Mouse (Mus musculus): ENCODE results near the gene Gm9639.
"Not testable (repeated sequence)": the region's sequence is repeated elsewhere in the genome, so short reads cannot be mapped to it uniquely, and the experiment has no call there.

The Gm9639 gene

GRCm38 (mm10) chr10:77794976-77795375 is at the start of gene Gm9639:
TSS of gene Gm9639 (minus strand) at chr10:77795076.
- no peak for DNase-seq

- DNase-seq, result no peak
Measured at GRCm38 (mm10) chr10:77839006-77839405, 44.1 kb upstream of the Gm9639 start.

- DNase-seq, result peak; percentile 17
Measured at GRCm38 (mm10) chr10:77835647-77836046, 40.8 kb upstream of the Gm9639 start, which contains the start of gene Krtap10-10. TSS of gene Krtap10-10 (plus strand) at chr10:77835947.

GRCm38 (mm10) chr10:77826951-77827350 is 32.1 kb upstream of the Gm9639 start, which contains the start of gene Krtap10-4:
TSS of gene Krtap10-4 (minus strand) at chr10:77827095.
- DNase-seq, result no peak

GRCm38 (mm10) chr10:77819203-77819602 is 24.3 kb upstream of the Gm9639 start:
- DNase-seq, result no peak

GRCm38 (mm10) chr10:77818523-77818922 is 23.6 kb upstream of the Gm9639 start:
- DNase-seq, result no peak

GRCm38 (mm10) chr10:77815514-77815913 is 20.6 kb upstream of the Gm9639 start:
- no peak for DNase-seq

- no peak for DNase-seq
Measured at GRCm38 (mm10) chr10:77814382-77814781, 19.5 kb upstream of the Gm9639 start, which contains the start of gene Gm2696. TSS of gene Gm2696 (plus strand) at chr10:77814682.

GRCm38 (mm10) chr10:77811743-77812142 is 16.9 kb upstream of the Gm9639 start, which contains the start of gene Gm9507:
TSS of gene Gm9507 (minus strand) at chr10:77811843.
- no peak for DNase-seq

GRCm38 (mm10) chr10:77804095-77804494 is 9.2 kb upstream of the Gm9639 start:
- no peak for DNase-seq

- DNase-seq, result no peak
Measured at GRCm38 (mm10) chr10:77798921-77799508, 4.1 kb upstream of the Gm9639 start, which contains the start of gene Gm19668. TSS of gene Gm19668 (minus strand) at chr10:77799133.

GRCm38 (mm10) chr10:77798164-77798920 is 3.5 kb upstream of the Gm9639 start:
- not testable (repeated sequence) for DNase-seq

- no peak for DNase-seq
Measured at GRCm38 (mm10) chr10:77797677-77798076, 2.8 kb upstream of the Gm9639 start.

- DNase-seq, result no peak
Measured at GRCm38 (mm10) chr10:77788621-77789020, 6.3 kb downstream of the Gm9639 start.

GRCm38 (mm10) chr10:77787876-77788275 is 7.0 kb downstream of the Gm9639 start, which contains the start of gene Gm7137:
TSS of gene Gm7137 (minus strand) at chr10:77788200.
- peak; percentile 21 for DNase-seq

- DNase-seq, result not testable (repeated sequence)
Measured at GRCm38 (mm10) chr10:77783396-77783795, 11.5 kb downstream of the Gm9639 start.

- not testable (repeated sequence) for DNase-seq
Measured at GRCm38 (mm10) chr10:77782442-77782841, 12.4 kb downstream of the Gm9639 start, which contains the start of gene Gm3250. TSS of gene Gm3250 (minus strand) at chr10:77782542.

- not testable (repeated sequence) for DNase-seq
Measured at GRCm38 (mm10) chr10:77776844-77777243, 18.0 kb downstream of the Gm9639 start, which contains the start of gene Gm7138. TSS of gene Gm7138 (minus strand) at chr10:77776944.

GRCm38 (mm10) chr10:77772142-77772541 is 22.7 kb downstream of the Gm9639 start:
- not testable (repeated sequence) for DNase-seq

- not testable (repeated sequence) for DNase-seq
Measured at GRCm38 (mm10) chr10:77771225-77771624, 23.7 kb downstream of the Gm9639 start, which contains the start of gene Gm3238. TSS of gene Gm3238 (minus strand) at chr10:77771325.

- no peak for DNase-seq
Measured at GRCm38 (mm10) chr10:77769727-77770126, 25.1 kb downstream of the Gm9639 start.

- DNase-seq, result not testable (repeated sequence)
Measured at GRCm38 (mm10) chr10:77759582-77759981, 35.3 kb downstream of the Gm9639 start, which contains the start of gene Gm3233. TSS of gene Gm3233 (minus strand) at chr10:77759682.

- no peak for DNase-seq
Measured at GRCm38 (mm10) chr10:77753448-77753847, 41.4 kb downstream of the Gm9639 start.

Measured in right cerebral cortex, postnatal 25 days (tissue).